Mouse (Mus musculus) lung, postnatal 0 days (tissue): ENCODE measurements around the gene Dcps.

Source experiments
- CTCF ChIP-seq: IDR thresholded peaks from 2 replicates; pipeline ENCODE4 v1.5.1; 2016; ENCODE audit warnings: antibody characterized with exemption, mild to moderate bottlenecking
- EP300 ChIP-seq: IDR thresholded peaks from 2 replicates; pipeline ENCODE4 v1.6.1; 2016; ENCODE audit warnings: antibody characterized with exemption, mild to moderate bottlenecking, control low read depth

DNA sequence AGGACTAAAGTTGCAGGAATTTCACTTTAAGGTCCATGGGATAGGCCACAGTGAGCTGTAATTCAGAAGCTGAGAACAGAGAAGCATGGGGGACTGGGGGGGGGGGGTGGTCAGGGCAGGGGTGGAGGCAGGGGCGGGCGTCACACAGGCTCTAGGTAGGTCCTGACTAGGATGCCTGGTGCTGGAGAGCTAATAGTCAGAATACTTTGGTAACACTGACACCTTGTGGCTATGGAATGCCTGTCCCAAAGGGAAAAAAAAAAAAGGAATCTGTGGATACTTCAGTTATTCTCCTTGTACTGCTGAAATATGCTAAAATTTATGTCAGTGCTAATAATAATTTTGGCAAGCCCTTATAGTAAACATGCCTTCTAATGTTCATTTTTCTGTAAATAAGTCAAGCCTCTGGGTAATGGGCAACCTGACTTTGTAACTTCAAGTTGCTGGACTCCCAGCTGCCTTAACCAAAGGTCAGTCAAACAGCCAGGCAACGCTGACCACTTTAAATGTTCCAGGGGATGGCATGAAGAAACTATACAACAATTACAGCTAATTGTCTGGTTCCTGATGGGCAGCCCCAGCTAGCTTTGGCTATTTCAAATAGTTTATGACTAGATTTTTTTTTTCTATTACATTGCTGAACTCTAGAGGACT is 9.6 kb downstream of the Dcps start:
- TF ChIP-seq CTCF (peak; percentile 75), EP300 (no peak)
